ENCODE assay signal across 9 mouse cellular contexts in the genomic region with DNA sequence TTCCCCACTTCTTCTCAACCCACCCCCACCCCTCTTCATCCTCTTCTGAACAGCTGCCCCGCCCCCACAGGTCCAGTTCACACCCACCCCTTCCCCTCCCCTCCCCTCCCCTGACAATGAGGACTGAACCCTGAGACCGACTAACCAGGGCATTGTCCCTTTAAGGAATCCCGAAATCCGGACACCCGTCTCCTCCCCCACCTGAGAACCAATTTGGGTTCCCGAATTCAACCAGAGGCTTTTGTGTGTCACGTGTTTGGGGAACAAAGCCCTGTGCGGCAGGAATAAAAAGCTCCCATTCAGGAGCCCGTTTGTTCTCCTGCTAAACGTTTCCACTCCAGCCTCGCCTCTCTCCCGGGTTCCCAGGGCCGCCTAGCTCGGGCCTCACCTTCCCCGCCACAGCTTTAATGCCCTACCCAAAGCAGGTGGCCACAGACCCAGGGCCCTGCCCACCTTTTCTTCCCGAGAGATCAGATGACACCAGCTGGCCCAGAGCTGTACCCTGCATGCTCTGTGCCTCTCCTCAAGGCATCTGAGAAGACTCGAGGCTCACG. TPM values are rescaled to one million over a fixed set of nuclear protein-coding genes. Genes with fewer than 3 reads are reported as not detected.
DNase-seq lines count a peak whose midpoint lies in the region; ATAC-seq lines count a peak whose summit lies in the region.
"Had no signal": no experiment of that assay in that cellular context is flagged by ENCODE, and none has a peak within 500 bp of the region (broad histone marks: within the 10 kb centered on the region; RNA-seq: fewer than 3 reads in every experiment).

No protein-coding gene starts in this region.

- H3K9ac ChIP-seq in heart, embryonic 12.5 days = peak overlapping the region; percentile 33
- H3K9ac ChIP-seq in embryonic facial prominence, embryonic 13.5 days = peak overlapping the region; percentile 65
- H3K9ac ChIP-seq in midbrain, embryonic 16.5 days (ENCODE audit: low read depth, low read length) = peak overlapping the region; percentile 65

- peak overlapping the region; percentile 69 for H3K4me2 ChIP-seq in heart, embryonic 12.5 days
- peak overlapping the region; percentile 57 for H3K4me2 ChIP-seq in embryonic facial prominence, embryonic 13.5 days
- peak overlapping the region; percentile 43 for H3K4me2 ChIP-seq in midbrain, embryonic 16.5 days (ENCODE audit: low read length)

- intact Hi-C loops in gastrocnemius, postnatal 36 days (cut with DNase I) = no loop called here

- no peak for ATAC-seq in heart, embryonic 12.5 days (ENCODE audit: insufficient number of reproducible peaks, low FRiP score)
- peak; percentile 46; the same call in 1 of the 2 replicates for ATAC-seq in embryonic facial prominence, embryonic 13.5 days (ENCODE audit: insufficient number of reproducible peaks, insufficient read depth, low FRiP score, low TSS enrichment, low read depth)
- peak; percentile 50; the same call in 1 of the 2 replicates for ATAC-seq in midbrain, embryonic 16.5 days

- H3K27ac ChIP-seq in heart, embryonic 12.5 days (ENCODE audit: poor library complexity, severe bottlenecking) = no peak overlapping the region
- H3K27ac ChIP-seq in embryonic facial prominence, embryonic 13.5 days = peak overlapping the region; percentile 62
- H3K27ac ChIP-seq in midbrain, embryonic 16.5 days (ENCODE audit: low read length) = peak overlapping the region; percentile 81

- DNase-seq in heart, adult 9 months (ENCODE audit: low spot score in 2 of 2) = no peak
- peak; percentile 73 for DNase-seq in Muller cell, postnatal 12 days (ENCODE audit: inconsistent ontology term)
- peak; percentile 30 to 49 for DNase-seq in layer of hippocampus, postnatal 10 days (ENCODE audit: low spot score in 2 of 2)
- DNase-seq in T-cell, adult 2 months (ENCODE audit: low spot score) = no peak
- no peak for DNase-seq in gastrocnemius, postnatal 36 days

- WGBS in heart, embryonic 12.5 days = 3% methylated on average over 18 of the region's 18 CpGs
- 2% methylated on average over 17 of the region's 18 CpGs for WGBS in embryonic facial prominence, embryonic 13.5 days
- under 1% methylated on average over 18 of the region's 18 CpGs for WGBS in midbrain, embryonic 16.5 days

- peaks cover 30% of the 10 kb centered on the region for H3K27me3 ChIP-seq in heart, embryonic 12.5 days (replicated peaks)
- H3K27me3 ChIP-seq in embryonic facial prominence, embryonic 13.5 days = no peaks in the 10 kb centered on the region
- no peaks in the 10 kb centered on the region for H3K27me3 ChIP-seq in midbrain, embryonic 16.5 days (ENCODE audit: control insufficient read depth, insufficient read depth, low read depth, low read length)

- no peaks in the 10 kb centered on the region for H3K9me3 ChIP-seq in heart, embryonic 12.5 days (replicated peaks)
- no peaks in the 10 kb centered on the region for H3K9me3 ChIP-seq in embryonic facial prominence, embryonic 13.5 days
- no peaks in the 10 kb centered on the region for H3K9me3 ChIP-seq in midbrain, embryonic 16.5 days (replicated peaks; ENCODE audit: control insufficient read depth, low read length, poor library complexity, severe bottlenecking)
- H3K9me3 ChIP-seq: G1E had no signal

- H3K36me3 ChIP-seq in heart, embryonic 12.5 days = no peaks in the 10 kb centered on the region
- H3K36me3 ChIP-seq in embryonic facial prominence, embryonic 13.5 days = no peaks in the 10 kb centered on the region
- no peaks in the 10 kb centered on the region for H3K36me3 ChIP-seq in midbrain, embryonic 16.5 days (ENCODE audit: control insufficient read depth, insufficient read depth, low read length)
- H3K36me3 ChIP-seq: G1E had no signal

- H3K4me3 ChIP-seq in heart, embryonic 12.5 days = peak overlapping the region; percentile 29
- peak overlapping the region; percentile 31 for H3K4me3 ChIP-seq in embryonic facial prominence, embryonic 13.5 days
- peak overlapping the region; percentile 23 for H3K4me3 ChIP-seq in midbrain, embryonic 16.5 days (ENCODE audit: low read depth, low read length)

- H3K4me1 ChIP-seq in heart, embryonic 12.5 days (replicated peaks) = peaks cover 16% of the 10 kb centered on the region
- H3K4me1 ChIP-seq in embryonic facial prominence, embryonic 13.5 days = peaks cover 15% of the 10 kb centered on the region
- peaks cover 13% of the 10 kb centered on the region for H3K4me1 ChIP-seq in midbrain, embryonic 16.5 days (ENCODE audit: control insufficient read depth, insufficient read depth, low read length)

RNA-seq across cellular contexts. Expression of gene Msi1, which starts 25.1 kb away (rescaled TPM):
- polyA plus RNA-seq in heart, embryonic 12.5 days (2016; fragmentation: Nextera tagmentation; extraction: Ambion mirVana) = 6.7 and 6.8 TPM in 2 replicates
- 22.3 and 23.9 TPM in 2 replicates for polyA plus RNA-seq in embryonic facial prominence, embryonic 13.5 days (2015; fragmentation: Nextera tagmentation; extraction: Ambion mirVana)
- 10 to 100 TPM; 73.0 to 76.2 TPM for total RNA-seq in layer of hippocampus, postnatal 10 days (2021)
- 47.9 and 53.7 TPM in 2 replicates for polyA plus RNA-seq in midbrain, embryonic 16.5 days (2015; fragmentation: Nextera tagmentation; extraction: Ambion mirVana)
- under 1 TPM; 0.36 to 0.49 TPM for total RNA-seq in gastrocnemius, postnatal 36 days (2021)

RNA-seq across cellular contexts. Expression of gene Cox6a1, which starts 55.5 kb away (rescaled TPM):
- polyA plus RNA-seq in heart, embryonic 12.5 days (2016; fragmentation: Nextera tagmentation; extraction: Ambion mirVana) = 1,284 and 1,325 TPM in 2 replicates
- polyA plus RNA-seq in embryonic facial prominence, embryonic 13.5 days (2015; fragmentation: Nextera tagmentation; extraction: Ambion mirVana) = 786 and 801 TPM in 2 replicates
- total RNA-seq in layer of hippocampus, postnatal 10 days (2021) = 100 to 1,000 TPM; 732 to 825 TPM
- polyA plus RNA-seq in midbrain, embryonic 16.5 days (2015; fragmentation: Nextera tagmentation; extraction: Ambion mirVana) = 1,007 and 1,008 TPM in 2 replicates
- total RNA-seq in gastrocnemius, postnatal 36 days (2021) = 10 to 100 TPM; 49.7 to 56.1 TPM

Comparison
In these comparisons a context has a peak if more than half of its experiments do, and no peak if none do; other contexts are left out.
1. DNase-seq: peak in Muller cell, postnatal 12 days (single experiment) and layer of hippocampus, postnatal 10 days (2 of 2); none in heart, adult 9 months (0 of 2), T-cell, adult 2 months (single experiment) and gastrocnemius, postnatal 36 days (0 of 2).
2. Peak in every context shown above with its lines, with median percentiles within 50 percentile points of each other: H3K4me2 ChIP-seq, H3K4me3 ChIP-seq and H3K9ac ChIP-seq.